Mouse (Mus musculus): ENCODE results near the gene App.

DNA sequence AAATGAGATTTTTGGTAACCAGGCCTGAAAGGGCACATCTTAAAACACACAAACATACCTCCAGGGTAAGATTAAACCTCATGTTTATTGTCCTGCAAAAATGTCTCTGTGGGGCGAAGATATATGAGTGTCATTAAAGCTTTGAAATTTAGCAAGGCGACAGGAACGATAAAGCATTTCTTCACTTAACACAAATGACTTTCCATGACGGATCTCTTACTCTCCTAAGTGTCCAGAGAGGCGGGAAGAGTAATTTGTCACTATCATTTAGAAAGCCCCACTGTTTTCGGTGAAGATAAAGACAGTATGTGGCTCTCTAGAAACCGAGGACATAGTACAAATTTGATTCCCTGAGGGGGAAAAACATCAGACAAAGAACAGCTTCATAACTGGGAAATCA is 8.4 kb downstream of the App start:
- TF ChIP-seq FLI1 (IDR thresholded peaks at IDR 0.05; ENCODE audit: low read length) (no peak), GATA1 (IDR thresholded peaks at IDR 0.05; ENCODE audit: borderline replicate concordance, low read length) (no peak)

Measured in megakaryocyte, embryonic 14.5 days (primary cell).